Mouse (Mus musculus): ENCODE measurements around the gene Ube2d3. TPM values are rescaled to one million over a fixed set of nuclear protein-coding genes. Genes with fewer than 3 reads are reported as not detected.
"Not testable (repeated sequence)": the region's sequence is repeated elsewhere in the genome, so short reads cannot be mapped to it uniquely, and the experiment has no call there.

Ube2d3 gene
- total RNA-seq, 2 experiments from 2014 or later, result 254 to 257 TPM

DNA sequence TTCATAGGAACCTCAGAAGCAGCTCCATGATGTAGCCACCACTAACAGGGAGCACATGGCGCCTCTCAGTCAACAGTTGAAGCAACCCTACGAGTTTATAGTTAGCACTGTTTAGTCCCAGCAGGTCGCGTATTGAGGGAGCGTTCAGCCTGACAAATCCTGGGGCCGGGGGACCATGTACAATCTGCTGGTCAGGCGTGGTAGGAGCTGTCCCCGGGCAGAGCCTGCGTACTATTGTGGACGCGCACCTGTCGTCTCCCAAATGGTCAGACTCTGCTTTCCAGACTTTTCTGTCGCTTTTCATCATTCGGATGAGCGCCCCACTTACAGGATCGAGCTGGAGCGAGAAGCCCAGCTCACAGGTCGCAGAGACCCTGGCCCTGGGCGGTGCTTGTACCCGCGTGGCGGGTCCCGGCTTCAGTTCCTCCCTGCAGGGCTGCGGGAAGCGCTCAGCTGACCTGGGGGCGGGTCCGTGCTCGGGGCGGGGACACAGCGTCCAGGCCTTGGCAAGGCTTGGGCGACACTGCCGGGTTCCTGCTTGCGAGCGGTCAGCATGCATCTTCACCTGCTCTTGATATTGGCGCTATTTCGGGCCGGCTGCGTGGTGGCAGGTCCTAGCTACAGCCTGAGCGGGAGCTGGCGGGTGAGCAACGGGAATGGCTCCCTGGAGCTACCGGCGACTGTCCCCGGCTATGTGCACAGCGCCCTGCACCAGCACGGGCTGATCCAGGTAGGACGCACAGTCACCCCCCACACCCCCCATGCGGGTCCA lies 47.4 kb downstream of the Ube2d3 start, which contains the start of gene Manba:
Gene Manba, plus strand, starts transcription at position 484 of the 772 bp plus-strand sequence.
- Histone ChIP-seq H3K27ac (peak within 1 kb of the TSS; percentile 73), H3K4me3 (peak within 1 kb of the TSS; percentile 85)
- peak; percentile 46 to 63 for DNase-seq (ENCODE audit: low spot score in 2 of 2)
- 0 out of 2 replicates have a peak, but pooled peaks have one; percentile 6 for TF ChIP-seq CTCF (conservative IDR thresholded peaks at IDR 0.05)

DNA sequence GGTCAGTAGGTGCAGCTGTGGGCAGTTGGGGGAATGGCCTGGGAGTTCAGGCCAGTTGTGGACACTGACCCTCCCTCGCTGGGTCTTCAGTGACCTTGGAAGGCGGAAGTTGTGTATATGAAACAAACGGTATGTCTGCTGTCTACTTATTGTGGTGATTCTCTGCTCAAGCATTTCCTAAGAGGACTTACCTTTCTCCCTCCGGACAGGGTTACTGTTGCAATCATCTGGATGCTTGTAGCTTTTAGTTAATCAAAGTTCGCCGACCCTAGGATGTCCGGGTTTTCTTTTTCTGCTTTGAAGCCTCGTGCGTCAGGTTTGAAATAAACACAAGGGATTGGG lies 47.9 kb downstream of the Ube2d3 start:
- Histone ChIP-seq H3K4me3 (peak overlapping the region; percentile 85), H3K27ac (peak overlapping the region; percentile 73)
- no peak for DNase-seq (ENCODE audit: low spot score in 2 of 2)
- no peak for TF ChIP-seq CTCF (conservative IDR thresholded peaks at IDR 0.05)

DNA sequence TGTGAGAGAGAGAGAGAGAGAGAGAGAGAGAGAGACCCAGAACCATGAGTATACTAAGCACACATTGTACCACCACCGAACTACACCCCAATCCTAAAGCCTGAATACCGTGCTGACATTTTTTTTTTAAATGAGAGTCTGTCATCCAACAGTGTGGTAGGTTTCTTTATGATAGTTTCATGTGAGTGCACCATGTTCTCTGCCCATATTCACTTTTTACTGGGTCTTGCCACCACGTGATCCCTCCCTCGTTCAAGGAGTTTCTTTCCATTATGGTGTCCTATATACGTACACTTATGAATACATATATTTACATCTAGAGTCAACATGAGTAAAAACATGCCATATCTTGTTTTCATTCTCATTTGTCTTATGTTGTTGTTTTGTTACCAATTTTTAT lies 48.4 kb downstream of the Ube2d3 start:
- H3K4me3 ChIP-seq, result no peak overlapping the region
- no peak for TF ChIP-seq CTCF (conservative IDR thresholded peaks at IDR 0.05)
- no peak for DNase-seq (ENCODE audit: low spot score in 2 of 2)
- H3K27ac ChIP-seq, result no peak overlapping the region

DNA sequence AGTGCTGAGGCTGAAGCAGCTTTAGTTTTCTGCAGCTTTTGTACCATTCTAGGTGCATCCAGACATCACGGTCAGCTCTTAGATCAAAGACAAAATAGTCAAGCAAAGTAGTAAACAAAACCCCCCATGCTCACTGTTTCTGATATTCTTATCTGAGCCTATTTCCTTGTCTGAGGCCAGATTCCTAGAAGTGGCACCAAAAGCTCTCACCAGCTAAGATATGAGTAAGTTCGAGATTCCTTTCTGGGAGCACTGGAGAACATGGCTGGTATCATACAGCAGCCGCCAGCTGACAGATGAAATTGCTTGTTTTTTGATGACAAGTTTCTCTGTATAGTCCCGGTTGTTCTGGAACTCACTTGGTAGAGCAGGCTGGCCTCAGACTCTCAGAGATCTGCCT lies 49.9 kb downstream of the Ube2d3 start:
- DNase-seq (ENCODE audit: low spot score in 2 of 2), result no peak
- Histone ChIP-seq H3K27ac (no peak overlapping the region), H3K4me3 (no peak overlapping the region)
- no peak for TF ChIP-seq CTCF (conservative IDR thresholded peaks at IDR 0.05)

DNA sequence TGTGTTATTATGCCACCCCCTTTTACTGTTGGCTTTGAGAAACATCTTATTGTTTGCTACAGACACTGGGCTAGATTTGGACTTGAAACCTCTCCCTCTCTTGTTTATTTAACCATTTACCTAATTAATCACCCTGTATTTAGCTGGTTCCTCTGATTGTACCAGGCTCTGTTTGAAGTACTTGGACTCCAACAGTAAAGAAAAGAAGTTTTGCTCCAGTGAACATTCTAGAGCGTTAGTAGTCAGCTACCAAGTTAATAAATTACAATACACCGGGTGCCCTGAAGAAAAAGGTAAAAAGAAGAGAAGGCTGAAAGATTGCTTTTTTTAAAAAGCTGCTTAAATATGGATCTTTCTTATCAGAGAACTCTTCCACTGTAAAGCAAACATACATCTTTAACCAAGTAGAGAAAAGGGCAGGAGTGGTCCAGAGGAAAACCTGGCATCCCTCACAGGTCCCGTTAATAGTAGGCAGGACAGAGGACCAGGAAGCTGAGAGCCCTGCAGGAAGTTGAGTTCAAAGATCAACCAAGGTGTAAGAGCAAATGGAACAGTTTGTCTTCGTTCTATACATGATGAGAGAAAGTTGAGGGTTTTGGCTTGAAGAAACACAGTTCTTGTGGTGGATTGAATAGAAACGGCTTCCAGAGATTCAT lies 52.0 kb downstream of the Ube2d3 start:
- DNase-seq (ENCODE audit: low spot score in 2 of 2), result no peak
- Histone ChIP-seq H3K27ac (no peak overlapping the region), H3K4me3 (no peak overlapping the region)
- TF ChIP-seq CTCF (conservative IDR thresholded peaks at IDR 0.05), result no peak

DNA sequence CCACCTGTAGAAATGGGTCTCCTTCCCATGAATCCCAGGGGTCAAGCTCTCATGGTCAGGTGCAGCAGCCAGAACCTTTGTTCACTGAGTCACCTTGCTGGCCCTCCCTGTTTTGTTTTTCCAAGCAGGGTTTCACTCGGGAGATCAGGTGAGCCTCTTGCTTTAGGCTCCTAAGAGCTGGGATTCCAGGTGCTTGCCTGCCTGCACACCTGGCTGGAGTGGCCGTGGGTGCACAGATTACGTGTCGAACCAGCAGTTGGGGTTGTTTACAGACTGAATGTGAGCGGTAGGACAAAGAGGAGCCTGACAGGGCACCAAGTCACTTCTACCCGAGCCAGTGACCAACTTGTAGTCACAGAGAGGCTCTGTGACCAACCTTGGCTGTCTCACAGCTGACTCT lies 53.2 kb downstream of the Ube2d3 start:
- H3K27ac ChIP-seq, result no peak overlapping the region
- DNase-seq (ENCODE audit: low spot score in 2 of 2), result no peak
- no peak overlapping the region for H3K4me3 ChIP-seq
- no peak for TF ChIP-seq CTCF (conservative IDR thresholded peaks at IDR 0.05)

DNA sequence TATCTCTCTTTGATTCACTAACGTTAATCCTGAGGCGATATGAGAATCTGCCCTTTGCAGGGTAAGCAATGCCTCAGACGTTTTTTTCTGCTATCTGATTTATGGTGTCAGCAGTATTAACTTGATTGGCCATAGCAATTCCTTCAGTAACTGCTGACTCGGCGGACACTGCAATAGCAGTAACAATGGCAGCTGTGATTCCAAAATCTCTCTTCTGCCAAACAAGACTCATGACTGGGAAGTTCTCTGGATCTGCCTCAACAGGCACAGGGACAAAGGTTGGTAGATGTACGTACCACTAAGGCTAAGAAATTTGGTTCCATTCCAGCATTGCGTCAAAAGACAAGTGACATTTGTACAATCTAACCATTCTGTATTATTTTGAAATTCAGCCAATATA lies 55.4 kb downstream of the Ube2d3 start:
- H3K4me3 ChIP-seq; DNase-seq (ENCODE audit: low spot score in 2 of 2); H3K27ac ChIP-seq: not testable (repeated sequence)

DNA sequence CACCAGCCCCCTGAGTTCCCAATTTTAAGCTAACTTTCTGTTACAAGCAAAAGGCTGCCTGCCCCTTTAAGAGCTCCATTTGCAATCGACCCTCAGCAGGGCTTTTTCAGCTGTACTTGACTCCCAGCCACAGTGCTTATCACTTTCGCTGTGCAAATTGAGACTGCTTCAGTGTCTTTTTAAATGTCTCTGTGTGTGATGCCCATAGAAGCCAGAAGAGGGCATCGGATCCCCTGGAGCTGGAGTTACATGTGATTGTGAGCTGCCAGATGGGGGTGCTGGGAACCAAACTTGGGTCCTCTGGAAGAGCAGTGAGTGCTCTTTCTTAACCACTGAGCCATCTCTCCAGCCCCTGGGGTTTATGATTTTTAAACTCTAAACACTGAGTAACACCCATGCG lies 60.0 kb downstream of the Ube2d3 start:
- TF ChIP-seq CTCF (conservative IDR thresholded peaks at IDR 0.05), result 0 out of 2 replicates have a peak, but pooled peaks have one; percentile 9
- not testable (repeated sequence) for H3K4me3 ChIP-seq; H3K27ac ChIP-seq; DNase-seq (ENCODE audit: low spot score in 2 of 2)

DNA sequence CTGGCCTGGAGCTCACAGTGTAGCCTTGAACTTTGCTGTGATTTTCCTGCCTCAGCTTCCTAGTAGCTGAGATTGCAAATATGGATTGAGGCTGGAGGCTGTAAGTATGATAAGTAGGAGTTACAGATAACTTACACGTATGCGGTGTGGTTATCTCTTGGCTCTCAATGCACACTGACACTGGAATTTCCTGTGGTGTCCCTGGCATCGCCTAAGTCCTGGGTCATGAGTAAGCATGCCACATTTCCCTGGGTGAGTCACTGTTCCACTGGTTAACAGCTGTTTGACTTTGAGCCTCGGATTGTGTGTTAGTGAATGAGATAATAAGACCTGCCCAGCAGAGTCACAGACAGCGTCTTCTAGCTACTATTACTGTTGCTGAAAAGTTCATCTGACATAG lies 60.9 kb downstream of the Ube2d3 start:
- Histone ChIP-seq H3K4me3 (no peak overlapping the region), H3K27ac (no peak overlapping the region)
- TF ChIP-seq CTCF (conservative IDR thresholded peaks at IDR 0.05), result no peak
- no peak for DNase-seq (ENCODE audit: low spot score in 2 of 2)

DNA sequence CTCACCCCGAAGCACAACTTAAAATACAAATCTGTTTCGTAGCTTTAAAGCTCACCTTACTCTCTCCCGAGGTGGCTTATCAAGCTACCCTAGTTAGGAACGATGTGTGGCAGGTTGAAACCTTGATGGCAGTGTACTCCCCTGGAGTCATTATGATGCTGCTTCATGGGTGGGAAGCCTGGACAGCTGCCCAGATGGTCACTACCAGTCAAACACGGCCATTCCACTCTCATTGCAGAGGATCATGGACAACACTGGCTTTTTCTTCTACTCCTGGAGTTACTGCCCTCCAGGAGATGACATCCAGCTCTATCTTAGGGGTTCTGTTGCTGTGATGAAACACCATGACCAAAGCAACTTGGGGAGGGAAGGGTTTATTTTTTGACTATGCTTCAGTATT lies 65.2 kb downstream of the Ube2d3 start:
- DNase-seq (ENCODE audit: low spot score in 2 of 2), result no peak
- no peak for TF ChIP-seq CTCF (conservative IDR thresholded peaks at IDR 0.05)
- no peak overlapping the region for H3K27ac ChIP-seq
- H3K4me3 ChIP-seq, result no peak overlapping the region

DNA sequence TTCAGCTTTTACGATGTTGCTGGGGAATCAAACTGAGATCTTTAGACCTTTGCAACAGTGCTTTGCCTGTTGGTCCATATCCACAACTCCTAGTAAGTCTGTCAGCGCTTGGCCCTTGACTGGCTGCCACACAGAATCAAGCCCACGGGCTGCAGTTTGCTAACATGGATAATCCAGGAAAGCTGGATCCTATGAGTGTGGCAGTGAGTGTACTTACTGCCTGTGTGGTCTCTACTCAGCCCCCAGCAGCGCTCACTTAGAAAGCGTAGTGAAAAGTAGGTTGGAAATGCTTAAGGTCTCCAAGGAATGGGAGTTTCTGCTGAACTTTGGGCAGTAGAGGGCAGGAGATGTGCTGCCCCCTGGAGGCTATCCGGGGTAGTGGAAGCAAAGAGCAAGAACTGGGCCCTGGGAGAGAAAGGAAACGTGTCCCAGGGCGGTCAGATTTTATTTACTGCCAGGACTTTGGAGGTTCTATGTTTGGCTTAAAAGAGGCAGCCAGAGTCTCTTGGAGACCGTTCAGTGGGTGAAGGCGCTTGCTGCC lies 67.5 kb downstream of the Ube2d3 start:
- peak; percentile 15 to 48 for DNase-seq (ENCODE audit: low spot score in 2 of 2)
- TF ChIP-seq CTCF (conservative IDR thresholded peaks at IDR 0.05), result peak; percentile 91
- Histone ChIP-seq H3K4me3 (no peak overlapping the region), H3K27ac (no peak overlapping the region)

DNA sequence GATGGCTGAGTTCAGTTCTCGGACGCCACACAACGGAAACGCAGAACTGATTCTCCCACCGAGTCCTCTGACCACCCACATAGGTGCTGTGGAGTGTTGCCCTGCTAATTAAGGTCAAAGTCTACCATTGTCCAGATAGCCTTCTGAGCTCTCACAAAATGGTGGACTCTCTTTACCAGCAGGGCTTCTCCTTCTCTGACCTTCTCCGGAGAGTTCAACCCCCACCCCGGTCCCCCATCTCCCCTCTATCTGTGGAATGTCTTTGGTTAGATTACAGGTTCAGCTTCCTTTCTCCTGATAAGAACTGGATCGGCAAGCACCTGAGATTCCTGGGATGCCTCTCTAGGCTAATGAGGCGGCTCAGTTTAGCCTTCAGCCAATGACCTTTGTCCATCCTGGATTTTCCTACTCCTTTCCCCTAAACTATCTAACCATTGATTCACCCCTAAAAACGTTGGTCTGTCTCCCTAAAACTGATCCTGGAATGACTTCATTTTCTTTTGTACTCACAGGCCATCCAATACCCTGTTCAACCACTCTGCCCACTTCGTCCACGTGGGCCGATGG lies 68.0 kb downstream of the Ube2d3 start:
- no peak for DNase-seq (ENCODE audit: low spot score in 2 of 2)
- TF ChIP-seq CTCF (conservative IDR thresholded peaks at IDR 0.05), result no peak
- Histone ChIP-seq H3K27ac (no peak overlapping the region), H3K4me3 (no peak overlapping the region)

DNA sequence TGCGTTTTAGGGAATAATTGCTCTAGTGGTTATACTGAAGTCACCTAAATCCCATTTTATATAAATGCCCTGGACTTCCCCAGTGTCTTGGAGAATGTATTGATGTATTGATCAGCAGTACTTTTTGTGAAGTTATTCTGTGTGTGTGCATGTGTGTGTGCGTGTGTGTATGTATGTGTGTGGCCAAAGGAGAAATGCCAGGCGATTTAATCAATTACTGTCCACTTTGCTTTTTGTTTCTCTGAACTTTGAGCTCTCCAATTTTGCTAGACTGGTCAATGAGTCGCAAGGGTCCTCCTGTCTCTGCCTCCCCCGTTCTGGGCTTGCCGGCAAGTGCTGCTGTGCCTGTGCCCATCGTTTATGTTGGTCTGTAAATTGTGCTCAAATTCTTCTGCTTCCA lies 69.6 kb downstream of the Ube2d3 start:
- no peak overlapping the region for H3K4me3 ChIP-seq
- no peak for DNase-seq (ENCODE audit: low spot score in 2 of 2)
- no peak for TF ChIP-seq CTCF (conservative IDR thresholded peaks at IDR 0.05)
- no peak overlapping the region for H3K27ac ChIP-seq

Data from layer of hippocampus, adult 2 months (tissue).